ENCODE assay signal across 29 mouse cellular contexts in the genomic region with DNA sequence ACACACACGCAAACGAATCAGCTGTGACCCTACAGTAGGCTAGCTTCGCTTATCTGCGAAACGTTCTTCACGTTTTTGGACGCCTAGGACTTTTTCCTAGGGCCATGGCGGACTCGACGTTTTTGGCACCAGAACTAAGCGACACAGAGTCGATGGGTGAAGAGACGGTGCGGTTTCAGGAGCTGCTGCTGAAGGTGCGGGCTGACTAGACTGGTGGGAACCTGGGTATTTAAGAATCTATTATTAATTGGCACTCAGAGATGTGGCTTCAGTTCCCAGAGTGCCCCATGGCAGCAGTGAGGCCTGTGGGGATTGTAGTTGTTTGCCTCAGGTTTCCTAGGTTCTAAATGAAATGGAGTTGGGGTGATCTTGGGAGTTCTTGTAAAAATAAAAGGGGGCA. TPM values are rescaled to one million over a fixed set of nuclear protein-coding genes. Genes with fewer than 3 reads are reported as not detected.
DNase-seq lines count a peak whose midpoint lies in the region; ATAC-seq and TF ChIP-seq lines count a peak whose summit lies in the region.
"Had no signal": no experiment of that assay in that cellular context is flagged by ENCODE, and none has a peak within 500 bp of the region (broad histone marks: within the 10 kb centered on the region; RNA-seq: fewer than 3 reads in every experiment).

No protein-coding gene starts in this region.

- H3K27ac ChIP-seq in hindbrain, embryonic 13.5 days, result no peak overlapping the region
- no peak overlapping the region for H3K27ac ChIP-seq in hindbrain, embryonic 10.5 days
- no peak overlapping the region for H3K27ac ChIP-seq in stomach, embryonic 16.5 days (ENCODE audit: low read length)
- H3K27ac ChIP-seq in stomach, postnatal 0 days (replicated peaks), result no peak overlapping the region
- H3K27ac ChIP-seq: embryonic facial prominence, embryonic 10.5 days; forebrain, embryonic 12.5 days; forebrain, embryonic 15.5 days; heart, adult 2 months; heart, embryonic 10.5 days; heart, embryonic 13.5 days; hindbrain, embryonic 12.5 days; intestine, embryonic 15.5 days had no signal

- peak overlapping the region; percentile 39; the same call in 1 of the 2 replicates for H3K9ac ChIP-seq in hindbrain, embryonic 13.5 days
- H3K9ac ChIP-seq in stomach, embryonic 16.5 days (ENCODE audit: low read length), result peak overlapping the region; percentile 5; the same call in 1 of the 2 replicates
- H3K9ac ChIP-seq in stomach, postnatal 0 days (ENCODE audit: low read length), result no peak overlapping the region
- H3K9ac ChIP-seq: embryonic facial prominence, embryonic 13.5 days; forebrain, embryonic 12.5 days; forebrain, embryonic 15.5 days; heart, embryonic 13.5 days; hindbrain, embryonic 12.5 days; intestine, embryonic 15.5 days had no signal

- no peaks in the 10 kb centered on the region for H3K9me3 ChIP-seq in hindbrain, embryonic 13.5 days
- H3K9me3 ChIP-seq in hindbrain, embryonic 10.5 days, result no peaks in the 10 kb centered on the region
- H3K9me3 ChIP-seq in stomach, embryonic 16.5 days (replicated peaks; ENCODE audit: control insufficient read depth, low read length), result no peaks in the 10 kb centered on the region
- no peaks in the 10 kb centered on the region for H3K9me3 ChIP-seq in stomach, postnatal 0 days (ENCODE audit: control insufficient read depth, low read length)
- H3K9me3 ChIP-seq: embryonic facial prominence, embryonic 10.5 days; embryonic facial prominence, embryonic 13.5 days; forebrain, embryonic 12.5 days; forebrain, embryonic 15.5 days; heart, embryonic 10.5 days; heart, embryonic 13.5 days; hindbrain, embryonic 12.5 days; intestine, embryonic 15.5 days had no signal

- H3K4me2 ChIP-seq in hindbrain, embryonic 13.5 days, result no peak overlapping the region
- no peak overlapping the region for H3K4me2 ChIP-seq in stomach, embryonic 16.5 days (ENCODE audit: low read depth, low read length)
- H3K4me2 ChIP-seq in stomach, postnatal 0 days (replicated peaks; ENCODE audit: low read depth), result no peak overlapping the region
- H3K4me2 ChIP-seq: forebrain, embryonic 15.5 days; heart, embryonic 13.5 days; hindbrain, embryonic 12.5 days; intestine, embryonic 15.5 days had no signal

- H3K4me1 ChIP-seq in hindbrain, embryonic 13.5 days (replicated peaks), result peaks cover 19% of the 10 kb centered on the region
- H3K4me1 ChIP-seq in hindbrain, embryonic 10.5 days (replicated peaks), result peaks cover 20% of the 10 kb centered on the region
- peaks cover 18% of the 10 kb centered on the region for H3K4me1 ChIP-seq in stomach, embryonic 16.5 days (ENCODE audit: control insufficient read depth, insufficient read depth, low read length)
- peaks cover under 1% of the 10 kb centered on the region; the same call in 1 of the 2 replicates for H3K4me1 ChIP-seq in stomach, postnatal 0 days (replicated peaks; ENCODE audit: control insufficient read depth, insufficient read depth)

- peak; percentile 48 for DNase-seq in cerebellum, adult 11-12 months
- DNase-seq in cerebellum, adult 8-10 months, result no peak
- no peak for DNase-seq in hindbrain, embryonic 10.5 days (ENCODE audit: low spot score)
- DNase-seq in stomach, postnatal 0 days (ENCODE audit: low spot score), result no peak
- no peak for DNase-seq in retina, embryonic 14.5 days (ENCODE audit: low spot score)
- DNase-seq: adrenal gland, postnatal 25 days; B cell, adult 2 months; cerebellum, adult 18-20 months; cerebellum, postnatal 36 days; embryo, embryonic 11 days; gastrocnemius, postnatal 36 days; heart, adult 2 months; heart, postnatal 14 days; heart, postnatal 4 days; kidney, adult 11 months had no signal

- no peak for TF ChIP-seq EP300 in stomach, postnatal 0 days (optimal IDR thresholded peaks at IDR 0.05)

- H3K36me3 ChIP-seq in hindbrain, embryonic 13.5 days, result peaks cover 43% of the 10 kb centered on the region
- H3K36me3 ChIP-seq in hindbrain, embryonic 10.5 days, result peaks cover 46% of the 10 kb centered on the region
- no peaks in the 10 kb centered on the region for H3K36me3 ChIP-seq in stomach, embryonic 16.5 days (ENCODE audit: control insufficient read depth, insufficient read depth, low read length)
- H3K36me3 ChIP-seq in stomach, postnatal 0 days (ENCODE audit: control insufficient read depth, insufficient read depth, low read length), result peaks cover 2% of the 10 kb centered on the region; the same call in 1 of the 2 replicates

- no peak for TF ChIP-seq CTCF in stomach, postnatal 0 days (IDR thresholded peaks at IDR 0.05; ENCODE audit: low read depth)

- no peak for ATAC-seq in hindbrain, embryonic 13.5 days (ENCODE audit: low FRiP score)
- no peak for ATAC-seq in stomach, embryonic 16.5 days (ENCODE audit: insufficient read depth, low FRiP score)
- no peak for ATAC-seq in stomach, postnatal 0 days (ENCODE audit: low FRiP score, low TSS enrichment)
- ATAC-seq: forebrain, embryonic 15.5 days; hindbrain, embryonic 16.5 days; intestine, embryonic 15.5 days; Patski had no signal

- H3K4me3 ChIP-seq in hindbrain, embryonic 13.5 days, result no peak overlapping the region
- H3K4me3 ChIP-seq in hindbrain, embryonic 10.5 days, result no peak overlapping the region
- no peak overlapping the region for H3K4me3 ChIP-seq in stomach, embryonic 16.5 days (replicated peaks; ENCODE audit: low read length)
- H3K4me3 ChIP-seq in stomach, postnatal 0 days (ENCODE audit: low read depth, low read length), result no peak overlapping the region
- H3K4me3 ChIP-seq: embryonic facial prominence, embryonic 10.5 days; embryonic facial prominence, embryonic 13.5 days; erythroblast, embryonic 14.5 days; forebrain, embryonic 12.5 days; forebrain, embryonic 15.5 days; heart, adult 2 months; heart, embryonic 10.5 days; heart, embryonic 13.5 days; hindbrain, embryonic 12.5 days; intestine, embryonic 15.5 days had no signal

- WGBS in hindbrain, embryonic 13.5 days, result 94% methylated on average over 15 of the region's 15 CpGs
- WGBS in hindbrain, embryonic 10.5 days, result 95% methylated on average over 15 of the region's 15 CpGs
- 92% methylated on average over 15 of the region's 15 CpGs for WGBS in stomach, embryonic 16.5 days
- WGBS in stomach, postnatal 0 days, result 92% methylated on average over 15 of the region's 15 CpGs

- no peaks in the 10 kb centered on the region for H3K27me3 ChIP-seq in hindbrain, embryonic 13.5 days
- no peaks in the 10 kb centered on the region for H3K27me3 ChIP-seq in hindbrain, embryonic 10.5 days (ENCODE audit: insufficient read depth, poor library complexity, severe bottlenecking)
- no peaks in the 10 kb centered on the region for H3K27me3 ChIP-seq in stomach, embryonic 16.5 days (ENCODE audit: control insufficient read depth, insufficient read depth, low read length)
- H3K27me3 ChIP-seq in stomach, postnatal 0 days (ENCODE audit: control insufficient read depth, insufficient read depth, low read length), result no peaks in the 10 kb centered on the region
- H3K27me3 ChIP-seq: CH12.LX; embryonic facial prominence, embryonic 13.5 days; forebrain, embryonic 12.5 days; forebrain, embryonic 15.5 days; heart, embryonic 13.5 days; hindbrain, embryonic 12.5 days; intestine, embryonic 15.5 days; Patski had no signal

RNA-seq across cellular contexts. Expression of a gene that starts 1.8 kb away (rescaled TPM):
- polyA plus RNA-seq in hindbrain, embryonic 13.5 days (2015; fragmentation: Nextera tagmentation; extraction: Ambion mirVana), result 23.7 and 24.5 TPM in 2 replicates
- 54.5 and 55.3 TPM in 2 replicates for polyA plus RNA-seq in hindbrain, embryonic 10.5 days (2016; fragmentation: Nextera tagmentation; extraction: Ambion mirVana)
- 39.5 and 49.2 TPM in 2 replicates for polyA plus RNA-seq in stomach, embryonic 16.5 days (2015; fragmentation: Nextera tagmentation; extraction: Ambion mirVana)
- 24.6 and 25.6 TPM in 2 replicates for polyA plus RNA-seq in stomach, postnatal 0 days (2015; fragmentation: Nextera tagmentation; extraction: Ambion mirVana)

RNA-seq across cellular contexts. Expression of a gene that starts 2.1 kb away (rescaled TPM):
- polyA plus RNA-seq in hindbrain, embryonic 13.5 days (2015; fragmentation: Nextera tagmentation; extraction: Ambion mirVana), result 85.6 and 94.4 TPM in 2 replicates
- 101 and 116 TPM in 2 replicates for polyA plus RNA-seq in hindbrain, embryonic 10.5 days (2016; fragmentation: Nextera tagmentation; extraction: Ambion mirVana)
- 81.0 and 81.9 TPM in 2 replicates for polyA plus RNA-seq in stomach, embryonic 16.5 days (2015; fragmentation: Nextera tagmentation; extraction: Ambion mirVana)
- 48.8 and 49.0 TPM in 2 replicates for polyA plus RNA-seq in stomach, postnatal 0 days (2015; fragmentation: Nextera tagmentation; extraction: Ambion mirVana)

RNA-seq across cellular contexts. Expression of a gene that starts 7.5 kb away (rescaled TPM):
- polyA plus RNA-seq in hindbrain, embryonic 13.5 days (2015; fragmentation: Nextera tagmentation; extraction: Ambion mirVana), result 0.42 and 0.62 TPM in 2 replicates
- 0.71 and 1.2 TPM in 2 replicates for polyA plus RNA-seq in hindbrain, embryonic 10.5 days (2016; fragmentation: Nextera tagmentation; extraction: Ambion mirVana)
- 0.15 and 0.22 TPM in 2 replicates for polyA plus RNA-seq in stomach, embryonic 16.5 days (2015; fragmentation: Nextera tagmentation; extraction: Ambion mirVana)
- polyA plus RNA-seq in stomach, postnatal 0 days (2015; fragmentation: Nextera tagmentation; extraction: Ambion mirVana), result 0.07 TPM in 1 of 2 replicates, not detected in the other

RNA-seq across cellular contexts. Expression of a gene that starts 20.0 kb away (rescaled TPM):
- polyA plus RNA-seq in hindbrain, embryonic 13.5 days (2015; fragmentation: Nextera tagmentation; extraction: Ambion mirVana), result 1.4 and 1.6 TPM in 2 replicates
- 0.85 and 2.0 TPM in 2 replicates for polyA plus RNA-seq in hindbrain, embryonic 10.5 days (2016; fragmentation: Nextera tagmentation; extraction: Ambion mirVana)
- 2.2 and 2.8 TPM in 2 replicates for polyA plus RNA-seq in stomach, embryonic 16.5 days (2015; fragmentation: Nextera tagmentation; extraction: Ambion mirVana)
- polyA plus RNA-seq in stomach, postnatal 0 days (2015; fragmentation: Nextera tagmentation; extraction: Ambion mirVana), result 2.2 and 2.3 TPM in 2 replicates

RNA-seq across cellular contexts. Expression of a gene that starts 20.2 kb away (rescaled TPM):
- polyA plus RNA-seq in hindbrain, embryonic 13.5 days (2015; fragmentation: Nextera tagmentation; extraction: Ambion mirVana), result 0.14 TPM in 1 of 2 replicates, not detected in the other
- polyA plus RNA-seq in hindbrain, embryonic 10.5 days (2016; fragmentation: Nextera tagmentation; extraction: Ambion mirVana), result 0.13 and 0.15 TPM in 2 replicates
- polyA plus RNA-seq in stomach, embryonic 16.5 days (2015; fragmentation: Nextera tagmentation; extraction: Ambion mirVana), result not detected in 2 replicates
- 0.17 and 1.1 TPM in 2 replicates for polyA plus RNA-seq in stomach, postnatal 0 days (2015; fragmentation: Nextera tagmentation; extraction: Ambion mirVana)
- polyA plus RNA-seq: embryonic facial prominence, embryonic 10.5 days; erythroblast, embryonic 14.5 days; forebrain, embryonic 15.5 days; hindbrain, embryonic 12.5 days; Patski had no signal
